Mouse (Mus musculus): ENCODE measurements around the gene Hoxc11. TPM values are rescaled to one million over a fixed set of nuclear protein-coding genes. Genes with fewer than 3 reads are reported as not detected.

The Hoxc11 gene
- polyA plus RNA-seq, 1 experiment from 2014 or later: 2.1 TPM

- peaks cover 11% of the 10 kb centered on the region for H3K4me1 ChIP-seq
- no peaks in the 10 kb centered on the region for H3K36me3 ChIP-seq
- no peak overlapping the region for H3K4me3 ChIP-seq
- H3K4me2 ChIP-seq (replicated peaks): peak overlapping the region; percentile 65; the same call in 1 of the 2 replicates
- H3K9ac ChIP-seq: no peak overlapping the region
- no peak overlapping the region for H3K27ac ChIP-seq
- H3K9me3 ChIP-seq: no peaks in the 10 kb centered on the region
- no peak for ATAC-seq (ENCODE audit: low FRiP score, low read depth)
- 25% methylated on average over 7 of the region's 7 CpGs for WGBS
- H3K27me3 ChIP-seq: peaks cover 94% of the 10 kb centered on the region
Observed at GRCm38 (mm10) chr15:102991782-102992181, 37.6 kb downstream of the Hoxc11 start.

- no peak overlapping the region for H3K4me3 ChIP-seq
- H3K27me3 ChIP-seq: peaks cover 93% of the 10 kb centered on the region
- 0 out of 2 replicates have a peak overlapping the region, but pooled peaks have one; percentile 12 for H3K4me2 ChIP-seq (replicated peaks)
- H3K9me3 ChIP-seq: no peaks in the 10 kb centered on the region
- H3K9ac ChIP-seq: no peak overlapping the region
- no peaks in the 10 kb centered on the region for H3K36me3 ChIP-seq
- H3K4me1 ChIP-seq: peaks cover 11% of the 10 kb centered on the region
- WGBS: 15% methylated on average over 11 of the region's 11 CpGs
- no peak for ATAC-seq (ENCODE audit: low FRiP score, low read depth)
- H3K27ac ChIP-seq: no peak overlapping the region
Observed at GRCm38 (mm10) chr15:102992206-102992605, 38.0 kb downstream of the Hoxc11 start.

- no peak for ATAC-seq (ENCODE audit: low FRiP score, low read depth)
- Histone ChIP-seq H3K4me3 (no peak overlapping the region), H3K4me1 (peaks cover 16% of the 10 kb centered on the region), H3K36me3 (no peaks in the 10 kb centered on the region), H3K9ac (no peak overlapping the region), H3K27ac (no peak overlapping the region), H3K27me3 (peaks cover 93% of the 10 kb centered on the region), H3K9me3 (no peaks in the 10 kb centered on the region), H3K4me2 (replicated peaks) (no peak overlapping the region)
- 15% methylated on average over 3 of the region's 3 CpGs for WGBS
Observed at GRCm38 (mm10) chr15:102992863-102993262, 38.6 kb downstream of the Hoxc11 start.

GRCm38 (mm10) chr15:102996548-102996947 is 42.3 kb downstream of the Hoxc11 start:
- Histone ChIP-seq H3K27me3 (peaks cover 94% of the 10 kb centered on the region), H3K9me3 (no peaks in the 10 kb centered on the region), H3K4me2 (replicated peaks) (no peak overlapping the region), H3K4me1 (peaks cover 42% of the 10 kb centered on the region), H3K9ac (no peak overlapping the region), H3K27ac (no peak overlapping the region), H3K4me3 (no peak overlapping the region), H3K36me3 (no peaks in the 10 kb centered on the region)
- no peak for ATAC-seq (ENCODE audit: low FRiP score, low read depth)
- 6% methylated on average over 9 of the region's 9 CpGs for whole genome bisulfite sequencing

GRCm38 (mm10) chr15:102997431-102997830 is 43.2 kb downstream of the Hoxc11 start:
- H3K4me1 ChIP-seq: peaks cover 48% of the 10 kb centered on the region
- H3K27ac ChIP-seq: no peak overlapping the region
- no peak for ATAC-seq (ENCODE audit: low FRiP score, low read depth)
- H3K36me3 ChIP-seq: no peaks in the 10 kb centered on the region
- no peaks in the 10 kb centered on the region for H3K9me3 ChIP-seq
- H3K27me3 ChIP-seq: peaks cover 94% of the 10 kb centered on the region
- peak overlapping the region; percentile 50 for H3K4me3 ChIP-seq
- H3K9ac ChIP-seq: no peak overlapping the region
- WGBS: 5% methylated on average over 3 of the region's 3 CpGs
- H3K4me2 ChIP-seq (replicated peaks): peak overlapping the region; percentile 78

GRCm38 (mm10) chr15:102997939-102998355 is 43.7 kb downstream of the Hoxc11 start, which contains the start of gene Hoxc6:
TSS of gene Hoxc6 (plus strand) at chr15:102998257.
- Histone ChIP-seq H3K9me3 (no peaks in the 10 kb centered on the region), H3K27me3 (peaks cover 94% of the 10 kb centered on the region), H3K4me2 (replicated peaks) (peak within 1 kb of the TSS; percentile 78), H3K9ac (peak within 1 kb of the TSS; percentile 60; the same call in 1 of the 2 replicates), H3K4me3 (peak within 1 kb of the TSS; percentile 50), H3K36me3 (no peaks in the 10 kb centered on the region), H3K27ac (no peak within 1 kb of the TSS), H3K4me1 (peaks cover 52% of the 10 kb centered on the region)
- no peak for ATAC-seq (ENCODE audit: low FRiP score, low read depth)
- under 1% methylated on average over 19 of the region's 19 CpGs for WGBS

GRCm38 (mm10) chr15:102998608-102999182 is 44.5 kb downstream of the Hoxc11 start:
- Histone ChIP-seq H3K9me3 (no peaks in the 10 kb centered on the region), H3K36me3 (no peaks in the 10 kb centered on the region), H3K4me2 (replicated peaks) (peak overlapping the region; percentile 78), H3K9ac (peak overlapping the region; percentile 60; the same call in 1 of the 2 replicates), H3K27ac (no peak overlapping the region), H3K4me3 (peak overlapping the region; percentile 50), H3K27me3 (peaks cover 96% of the 10 kb centered on the region), H3K4me1 (peaks cover 55% of the 10 kb centered on the region)
- no peak for ATAC-seq (ENCODE audit: low FRiP score, low read depth)
- WGBS: 1% methylated on average over 19 of the region's 19 CpGs

- Histone ChIP-seq H3K27me3 (peaks cover 99% of the 10 kb centered on the region), H3K27ac (peak overlapping the region; percentile 69), H3K4me3 (peak overlapping the region; percentile 50), H3K36me3 (no peaks in the 10 kb centered on the region), H3K4me1 (peaks cover 55% of the 10 kb centered on the region), H3K4me2 (replicated peaks) (peak overlapping the region; percentile 78), H3K9me3 (no peaks in the 10 kb centered on the region), H3K9ac (peak overlapping the region; percentile 60)
- peak; percentile 66 for ATAC-seq (ENCODE audit: low FRiP score, low read depth)
- WGBS: under 1% methylated on average over 33 of the region's 33 CpGs
Observed at GRCm38 (mm10) chr15:102999183-102999831, 45.1 kb downstream of the Hoxc11 start.

- 2% methylated on average over 11 of the region's 11 CpGs for WGBS
- H3K4me2 ChIP-seq (replicated peaks): peak overlapping the region; percentile 78
- H3K4me1 ChIP-seq: peaks cover 55% of the 10 kb centered on the region
- no peaks in the 10 kb centered on the region for H3K36me3 ChIP-seq
- H3K4me3 ChIP-seq: peak overlapping the region; percentile 50
- H3K9me3 ChIP-seq: no peaks in the 10 kb centered on the region
- H3K27me3 ChIP-seq: peaks cover 99% of the 10 kb centered on the region
- peak; percentile 26; the same call in 1 of the 2 replicates for ATAC-seq (ENCODE audit: low FRiP score, low read depth)
- H3K9ac ChIP-seq: no peak overlapping the region; the same call in 1 of the 2 replicates
- H3K27ac ChIP-seq: peak overlapping the region; percentile 69; the same call in 1 of the 2 replicates
Observed at GRCm38 (mm10) chr15:102999955-103000354, 45.7 kb downstream of the Hoxc11 start.

- H3K4me2 ChIP-seq (replicated peaks): peak overlapping the region; percentile 78
- ATAC-seq (ENCODE audit: low FRiP score, low read depth): no peak
- 2% methylated on average over 24 of the region's 24 CpGs for WGBS
- peaks cover 99% of the 10 kb centered on the region for H3K27me3 ChIP-seq
- H3K27ac ChIP-seq: peak overlapping the region; percentile 56
- no peaks in the 10 kb centered on the region for H3K36me3 ChIP-seq
- H3K4me3 ChIP-seq: peak overlapping the region; percentile 50
- H3K9ac ChIP-seq: peak overlapping the region; percentile 69
- H3K9me3 ChIP-seq: no peaks in the 10 kb centered on the region
- H3K4me1 ChIP-seq: peaks cover 58% of the 10 kb centered on the region
Observed at GRCm38 (mm10) chr15:103000501-103000901, 46.3 kb downstream of the Hoxc11 start.

GRCm38 (mm10) chr15:103001370-103001769 is 47.1 kb downstream of the Hoxc11 start:
- H3K4me1 ChIP-seq: peaks cover 65% of the 10 kb centered on the region
- peak overlapping the region; percentile 50; the same call in 1 of the 2 replicates for H3K4me3 ChIP-seq
- no peak for ATAC-seq (ENCODE audit: low FRiP score, low read depth)
- no peak overlapping the region for H3K9ac ChIP-seq
- H3K27ac ChIP-seq: no peak overlapping the region
- H3K36me3 ChIP-seq: no peaks in the 10 kb centered on the region
- H3K4me2 ChIP-seq (replicated peaks): peak overlapping the region; percentile 78
- WGBS: 50% methylated on average over 2 of the region's 2 CpGs
- peaks cover 99% of the 10 kb centered on the region for H3K27me3 ChIP-seq
- H3K9me3 ChIP-seq: no peaks in the 10 kb centered on the region

- peaks cover 62% of the 10 kb centered on the region for H3K4me1 ChIP-seq
- no peak overlapping the region for H3K9ac ChIP-seq
- H3K36me3 ChIP-seq: no peaks in the 10 kb centered on the region
- no peaks in the 10 kb centered on the region for H3K9me3 ChIP-seq
- WGBS: 26% methylated on average over 4 of the region's 4 CpGs
- peaks cover 100% of the 10 kb centered on the region for H3K27me3 ChIP-seq
- H3K4me2 ChIP-seq (replicated peaks): no peak overlapping the region
- no peak for ATAC-seq (ENCODE audit: low FRiP score, low read depth)
- H3K27ac ChIP-seq: no peak overlapping the region
- no peak overlapping the region for H3K4me3 ChIP-seq
Observed at GRCm38 (mm10) chr15:103002156-103002555, 47.9 kb downstream of the Hoxc11 start.
